Mouse (Mus musculus): ENCODE measurements at regions not wholly inside any gene's neighbourhood (a gene's known extent, or its start where the extent isn't known, plus 50 kb on each side); places are given as distances from the start of the nearest gene placed in this dataset.
"Not testable (repeated sequence)": the region's sequence is repeated elsewhere in the genome, so short reads cannot be mapped to it uniquely, and the experiment has no call there.

DNA sequence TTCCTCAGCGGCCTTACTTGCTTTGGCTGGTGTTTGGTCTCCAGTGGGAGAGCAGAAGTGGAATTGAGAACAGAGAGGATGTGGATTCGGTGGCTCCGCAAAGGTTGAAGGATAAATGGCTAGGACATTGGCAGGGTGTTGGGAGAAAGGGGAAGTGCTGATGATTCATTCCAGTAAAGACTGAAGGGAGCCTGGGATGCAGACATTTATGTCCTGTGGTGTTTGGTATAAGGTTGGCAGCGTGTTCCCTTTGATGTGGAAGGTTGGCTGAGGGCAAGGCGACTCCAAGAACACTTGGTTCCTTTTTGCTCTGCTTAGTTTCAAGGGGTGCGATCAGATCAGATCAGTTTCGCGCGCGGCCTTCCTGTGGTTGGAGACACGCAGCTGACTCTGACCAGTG lies 136.5 kb upstream of the Stt3b start:
- Histone ChIP-seq H3K9me3 (ENCODE audit: control insufficient read depth, low read length) (no peaks in the 10 kb centered on the region), H3K36me3 (ENCODE audit: control insufficient read depth, insufficient read depth, low read length) (no peaks in the 10 kb centered on the region), H3K9ac (ENCODE audit: low read length) (no peak overlapping the region), H3K4me2 (no peak overlapping the region), H3K4me3 (ENCODE audit: low read depth, low read length) (no peak overlapping the region), H3K4me1 (ENCODE audit: control insufficient read depth, insufficient read depth, low read length) (no peaks in the 10 kb centered on the region), H3K27me3 (ENCODE audit: control insufficient read depth, insufficient read depth, low read length) (no peaks in the 10 kb centered on the region), H3K27ac (ENCODE audit: low read depth, low read length) (no peak overlapping the region)
- 80% methylated on average over 11 of the region's 11 CpGs for WGBS
- no peak for ATAC-seq (ENCODE audit: low FRiP score)
- no peak for DNase-seq (ENCODE audit: low spot score, missing footprints)

GRCm38 (mm10) chr9:115450741-115451320 lies 140.6 kb upstream of the Stt3b start:
- Histone ChIP-seq H3K4me3 (ENCODE audit: low read depth, low read length) (no peak overlapping the region), H3K27ac (ENCODE audit: low read depth, low read length) (no peak overlapping the region), H3K4me1 (ENCODE audit: control insufficient read depth, insufficient read depth, low read length) (no peaks in the 10 kb centered on the region), H3K4me2 (no peak overlapping the region), H3K9ac (ENCODE audit: low read length) (no peak overlapping the region), H3K9me3 (ENCODE audit: control insufficient read depth, low read length) (no peaks in the 10 kb centered on the region), H3K36me3 (ENCODE audit: control insufficient read depth, insufficient read depth, low read length) (no peaks in the 10 kb centered on the region), H3K27me3 (ENCODE audit: control insufficient read depth, insufficient read depth, low read length) (no peaks in the 10 kb centered on the region)
- ATAC-seq (ENCODE audit: low FRiP score), result no peak
- no peak for DNase-seq (ENCODE audit: low spot score, missing footprints)
- 70% methylated on average over 5 of the region's 5 CpGs for WGBS

- Histone ChIP-seq H3K9me3 (ENCODE audit: control insufficient read depth, low read length) (no peaks in the 10 kb centered on the region), H3K9ac (ENCODE audit: low read length) (no peak overlapping the region), H3K4me3 (ENCODE audit: low read depth, low read length) (no peak overlapping the region), H3K36me3 (ENCODE audit: control insufficient read depth, insufficient read depth, low read length) (no peaks in the 10 kb centered on the region), H3K27ac (ENCODE audit: low read depth, low read length) (no peak overlapping the region), H3K27me3 (ENCODE audit: control insufficient read depth, insufficient read depth, low read length) (no peaks in the 10 kb centered on the region), H3K4me2 (no peak overlapping the region), H3K4me1 (ENCODE audit: control insufficient read depth, insufficient read depth, low read length) (peaks cover 9% of the 10 kb centered on the region)
- WGBS, result 68% methylated on average over 7 of the region's 7 CpGs
- ATAC-seq (ENCODE audit: low FRiP score) (no peak), DNase-seq (ENCODE audit: low spot score, missing footprints) (no peak)
Observed at GRCm38 (mm10) chr9:115454771-115455170, 144.6 kb upstream of the Stt3b start.

- DNase-seq (ENCODE audit: low spot score, missing footprints), result no peak
- Histone ChIP-seq H3K4me1 (ENCODE audit: control insufficient read depth, insufficient read depth, low read length) (peaks cover 9% of the 10 kb centered on the region), H3K27ac (ENCODE audit: low read depth, low read length) (no peak overlapping the region), H3K4me2 (no peak overlapping the region), H3K9me3 (ENCODE audit: control insufficient read depth, low read length) (no peaks in the 10 kb centered on the region), H3K9ac (ENCODE audit: low read length) (no peak overlapping the region), H3K4me3 (ENCODE audit: low read depth, low read length) (no peak overlapping the region), H3K27me3 (ENCODE audit: control insufficient read depth, insufficient read depth, low read length) (no peaks in the 10 kb centered on the region), H3K36me3 (ENCODE audit: control insufficient read depth, insufficient read depth, low read length) (no peaks in the 10 kb centered on the region)
- WGBS, result 26% methylated on average over 3 of the region's 3 CpGs
- no peak for ATAC-seq (ENCODE audit: low FRiP score)
Observed at GRCm38 (mm10) chr9:115456121-115456520, 145.9 kb upstream of the Stt3b start.

GRCm38 (mm10) chr9:115456638-115457037 lies 146.4 kb upstream of the Stt3b start:
- H3K9me3 ChIP-seq (ENCODE audit: control insufficient read depth, low read length), result no peaks in the 10 kb centered on the region
- no peak overlapping the region for H3K4me2 ChIP-seq
- peaks cover 9% of the 10 kb centered on the region for H3K4me1 ChIP-seq (ENCODE audit: control insufficient read depth, insufficient read depth, low read length)
- no peak overlapping the region for H3K4me3 ChIP-seq (ENCODE audit: low read depth, low read length)
- 7% methylated on average over 6 of the region's 6 CpGs for WGBS
- no peaks in the 10 kb centered on the region for H3K36me3 ChIP-seq (ENCODE audit: control insufficient read depth, insufficient read depth, low read length)
- no peaks in the 10 kb centered on the region for H3K27me3 ChIP-seq (ENCODE audit: control insufficient read depth, insufficient read depth, low read length)
- no peak overlapping the region for H3K9ac ChIP-seq (ENCODE audit: low read length)
- DNase-seq (ENCODE audit: low spot score, missing footprints), result no peak
- peak; percentile 59; the same call in 1 of the 2 replicates for ATAC-seq (ENCODE audit: low FRiP score)
- no peak overlapping the region for H3K27ac ChIP-seq (ENCODE audit: low read depth, low read length)

- H3K4me2 ChIP-seq, result no peak overlapping the region
- H3K36me3 ChIP-seq (ENCODE audit: control insufficient read depth, insufficient read depth, low read length), result no peaks in the 10 kb centered on the region
- peaks cover 9% of the 10 kb centered on the region for H3K4me1 ChIP-seq (ENCODE audit: control insufficient read depth, insufficient read depth, low read length)
- H3K4me3 ChIP-seq (ENCODE audit: low read depth, low read length), result no peak overlapping the region
- ATAC-seq (ENCODE audit: low FRiP score) (no peak), DNase-seq (ENCODE audit: low spot score, missing footprints) (peak; percentile 78)
- no peaks in the 10 kb centered on the region for H3K9me3 ChIP-seq (ENCODE audit: control insufficient read depth, low read length)
- H3K27ac ChIP-seq (ENCODE audit: low read depth, low read length), result no peak overlapping the region
- no peaks in the 10 kb centered on the region for H3K27me3 ChIP-seq (ENCODE audit: control insufficient read depth, insufficient read depth, low read length)
- WGBS, result 80% methylated on average over 21 of the region's 21 CpGs
- H3K9ac ChIP-seq (ENCODE audit: low read length), result no peak overlapping the region
Observed at GRCm38 (mm10) chr9:115457889-115458710, 147.9 kb upstream of the Stt3b start.

- not testable (repeated sequence) for H3K36me3 ChIP-seq (ENCODE audit: control insufficient read depth, insufficient read depth, low read length); H3K27me3 ChIP-seq (ENCODE audit: control insufficient read depth, insufficient read depth, low read length); H3K9ac ChIP-seq (ENCODE audit: low read length); ATAC-seq (ENCODE audit: low FRiP score); H3K4me2 ChIP-seq; DNase-seq (ENCODE audit: low spot score, missing footprints); H3K9me3 ChIP-seq (ENCODE audit: control insufficient read depth, low read length); H3K27ac ChIP-seq (ENCODE audit: low read depth, low read length); H3K4me1 ChIP-seq (ENCODE audit: control insufficient read depth, insufficient read depth, low read length); H3K4me3 ChIP-seq (ENCODE audit: low read depth, low read length)
- WGBS, result 91% methylated on average over 6 of the region's 6 CpGs
Observed at GRCm38 (mm10) chr9:115459075-115459474, 148.9 kb upstream of the Stt3b start.

DNA sequence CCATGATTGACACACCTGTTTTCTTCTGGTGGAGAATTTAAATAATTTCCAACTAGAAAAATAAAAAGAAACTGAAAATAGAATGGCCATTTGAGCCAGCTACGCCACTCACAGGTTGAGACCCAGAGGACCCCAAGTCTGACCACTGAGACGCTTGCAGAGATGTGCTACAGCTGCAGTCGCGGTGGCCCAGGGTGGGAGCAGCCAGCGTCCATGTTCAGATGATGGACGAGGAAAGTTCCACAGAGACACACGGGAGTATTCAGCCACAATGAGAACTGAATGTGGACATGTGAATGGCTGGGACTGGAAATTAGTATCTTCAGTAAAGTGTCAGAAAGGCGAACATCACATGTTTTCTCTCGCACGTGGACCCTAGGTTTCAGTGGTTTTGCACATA lies 155.1 kb upstream of the Stt3b start:
- no peak overlapping the region for H3K4me2 ChIP-seq
- no peaks in the 10 kb centered on the region; the same call in 1 of the 2 replicates for H3K9me3 ChIP-seq (ENCODE audit: control insufficient read depth, low read length)
- H3K27me3 ChIP-seq (ENCODE audit: control insufficient read depth, insufficient read depth, low read length), result no peaks in the 10 kb centered on the region
- ATAC-seq (ENCODE audit: low FRiP score), result no peak
- WGBS, result 90% methylated on average over 10 of the region's 10 CpGs
- no peak overlapping the region for H3K9ac ChIP-seq (ENCODE audit: low read length)
- H3K36me3 ChIP-seq (ENCODE audit: control insufficient read depth, insufficient read depth, low read length), result no peaks in the 10 kb centered on the region
- H3K4me3 ChIP-seq (ENCODE audit: low read depth, low read length), result no peak overlapping the region
- DNase-seq (ENCODE audit: low spot score, missing footprints), result no peak
- H3K27ac ChIP-seq (ENCODE audit: low read depth, low read length), result no peak overlapping the region
- H3K4me1 ChIP-seq (ENCODE audit: control insufficient read depth, insufficient read depth, low read length), result no peaks in the 10 kb centered on the region

DNA sequence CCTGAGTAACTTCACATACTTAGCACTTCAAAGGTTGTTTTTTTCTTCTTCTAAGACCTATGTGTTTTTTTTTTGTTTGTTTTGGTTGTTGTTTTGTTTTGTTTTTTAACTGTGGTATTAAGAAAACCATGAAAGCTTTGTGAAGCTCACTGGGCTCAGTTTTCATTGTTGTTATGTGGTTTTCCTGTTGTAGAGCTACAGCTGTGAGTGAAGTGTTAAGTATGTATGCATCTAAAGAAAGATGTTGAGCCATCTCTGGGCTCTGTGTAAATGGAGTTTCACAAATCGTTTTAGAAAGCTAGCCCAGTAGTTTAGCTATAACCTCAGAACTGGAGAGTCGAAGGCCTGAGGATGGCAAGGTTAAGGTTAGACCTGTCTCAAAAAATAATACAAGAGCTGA lies 158.4 kb upstream of the Stt3b start:
- H3K4me1 ChIP-seq (ENCODE audit: control insufficient read depth, insufficient read depth, low read length), result no peaks in the 10 kb centered on the region
- H3K27ac ChIP-seq (ENCODE audit: low read depth, low read length), result no peak overlapping the region
- H3K4me2 ChIP-seq, result no peak overlapping the region
- ATAC-seq (ENCODE audit: low FRiP score) (no peak), DNase-seq (ENCODE audit: low spot score, missing footprints) (no peak)
- H3K36me3 ChIP-seq (ENCODE audit: control insufficient read depth, insufficient read depth, low read length), result no peaks in the 10 kb centered on the region
- 82% methylated on average over 2 of the region's 2 CpGs for WGBS
- H3K4me3 ChIP-seq (ENCODE audit: low read depth, low read length), result no peak overlapping the region
- no peaks in the 10 kb centered on the region for H3K27me3 ChIP-seq (ENCODE audit: control insufficient read depth, insufficient read depth, low read length)
- H3K9ac ChIP-seq (ENCODE audit: low read length), result no peak overlapping the region
- H3K9me3 ChIP-seq (ENCODE audit: control insufficient read depth, low read length), result no peaks in the 10 kb centered on the region; the same call in 1 of the 2 replicates

Data from midbrain, embryonic 11.5 days (tissue).